In genomic region chr3:158161924-158162490, GRCm38 (mm10) we compare ENCODE assay signal across 16 mouse cellular contexts.
"Had no signal": no experiment of that assay in that cellular context is flagged by ENCODE, and none has a peak within 500 bp of the region (broad histone marks: within the 10 kb centered on the region; RNA-seq: fewer than 3 reads in every experiment).

No protein-coding gene starts in this region.

- H3K4me2 ChIP-seq: liver, embryonic 13.5 days; liver, embryonic 15.5 days; lung, embryonic 15.5 days; midbrain, embryonic 12.5 days; midbrain, embryonic 15.5 days; neural tube, embryonic 12.5 days had no signal

- H3K27me3 ChIP-seq: liver, embryonic 13.5 days; liver, embryonic 15.5 days; lung, embryonic 15.5 days; megakaryocyte, embryonic 14.5 days; midbrain, embryonic 12.5 days; midbrain, embryonic 15.5 days; neural tube, embryonic 12.5 days had no signal

- H3K9ac ChIP-seq: liver, embryonic 13.5 days; liver, embryonic 15.5 days; liver, postnatal 0 days; lung, embryonic 15.5 days; midbrain, embryonic 12.5 days; midbrain, embryonic 15.5 days; neural tube, embryonic 12.5 days had no signal

- H3K4me1 ChIP-seq: liver, embryonic 13.5 days; liver, embryonic 15.5 days; lung, embryonic 15.5 days; megakaryocyte, embryonic 14.5 days; midbrain, embryonic 12.5 days; midbrain, embryonic 15.5 days; neural tube, embryonic 12.5 days had no signal

- H3K27ac ChIP-seq: liver, embryonic 13.5 days; liver, embryonic 15.5 days; lung, embryonic 15.5 days; macrophage; midbrain, embryonic 12.5 days; midbrain, embryonic 15.5 days; neural tube, embryonic 12.5 days had no signal

- H3K36me3 ChIP-seq: liver, embryonic 13.5 days; liver, embryonic 15.5 days; lung, embryonic 15.5 days; midbrain, embryonic 12.5 days; neural tube, embryonic 12.5 days had no signal

- H3K4me3 ChIP-seq: liver, embryonic 13.5 days; liver, embryonic 15.5 days; lung, embryonic 15.5 days; megakaryocyte, embryonic 14.5 days; midbrain, embryonic 12.5 days; midbrain, embryonic 15.5 days; neural tube, embryonic 12.5 days had no signal

- ATAC-seq: liver, postnatal 0 days; lung, postnatal 0 days; midbrain, embryonic 15.5 days had no signal

- DNase-seq: liver, embryonic 13.5 days; liver, postnatal 0 days; lung, adult 2 months; lung, postnatal 14 days; lung, postnatal 36 days; thymus, adult 2 months; thymus, postnatal 14 days; thymus, postnatal 36 days had no signal

- H3K9me3 ChIP-seq: liver, embryonic 15.5 days; lung, embryonic 15.5 days; midbrain, embryonic 12.5 days; midbrain, embryonic 15.5 days; neural tube, embryonic 12.5 days had no signal
